Mouse (Mus musculus) olfactory bulb, adult 2 months (tissue): ENCODE data around the gene Naaladl2.

Experiments
- CTCF ChIP-seq: fragments of 200-500 bp; IDR thresholded peaks from 2 replicates; pipeline ENCODE4 v1.5.1; 2012; ENCODE audit warnings: low read depth, mild to moderate bottlenecking, low read length, moderate library complexity; ENCODE audit not compliant: insufficient read depth
- POLR2A ChIP-seq: fragments of 200-500 bp; IDR thresholded peaks from 2 replicates; pipeline ENCODE4 v1.6.1; 2012; ENCODE audit warnings: mild to moderate bottlenecking, low read depth, low read length, moderate library complexity; ENCODE audit not compliant: insufficient read depth

DNA sequence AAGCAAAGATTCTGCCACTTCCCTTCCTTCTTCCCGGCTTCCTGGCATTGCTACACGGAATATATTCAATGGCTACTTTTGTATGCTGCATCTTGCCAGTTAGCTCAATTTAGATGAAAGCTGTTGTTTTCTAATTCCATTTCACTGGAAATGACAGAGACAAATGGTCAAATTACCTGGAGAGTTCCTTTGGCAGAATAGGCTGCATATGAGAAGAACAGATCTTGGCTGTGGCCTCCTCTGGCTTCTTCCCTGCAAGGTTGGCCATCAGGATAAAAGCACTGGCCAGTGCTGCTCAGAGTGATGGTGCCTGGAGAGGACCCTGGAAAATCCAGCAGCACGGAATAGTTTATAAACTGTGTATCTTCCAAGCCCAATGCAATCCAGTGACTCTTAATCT, 711.3 kb downstream of the Naaladl2 start:
- no peak for TF ChIP-seq POLR2A
- no peak for TF ChIP-seq CTCF
